Mouse (Mus musculus): ENCODE measurements around the gene Hc. TPM values are rescaled to one million over a fixed set of nuclear protein-coding genes. Genes with fewer than 3 reads are reported as not detected.

The Hc gene
- polyA plus RNA-seq, 1 experiment from 2014 or later, result not detected

GRCm38 (mm10) chr2:34960466-34960865 lies 100.8 kb downstream of the Hc start:
- Histone ChIP-seq H3K4me3 (no peak overlapping the region), H3K36me3 (no peaks in the 10 kb centered on the region), H3K9ac (no peak overlapping the region), H3K4me1 (replicated peaks) (peaks cover 7% of the 10 kb centered on the region), H3K4me2 (no peak overlapping the region), H3K27ac (replicated peaks) (no peak overlapping the region), H3K9me3 (no peaks in the 10 kb centered on the region), H3K27me3 (peaks cover 14% of the 10 kb centered on the region)
- ATAC-seq (ENCODE audit: low read depth), result no peak
- WGBS, result 82% methylated on average over 5 of the region's 5 CpGs

GRCm38 (mm10) chr2:34958582-34958981 lies 102.7 kb downstream of the Hc start:
- no peaks in the 10 kb centered on the region for H3K9me3 ChIP-seq
- no peak overlapping the region for H3K4me2 ChIP-seq
- 88% methylated on average over 7 of the region's 7 CpGs for WGBS
- ATAC-seq (ENCODE audit: low read depth), result no peak
- H3K4me3 ChIP-seq, result no peak overlapping the region
- H3K27ac ChIP-seq (replicated peaks), result no peak overlapping the region
- H3K9ac ChIP-seq, result no peak overlapping the region
- no peaks in the 10 kb centered on the region for H3K36me3 ChIP-seq
- H3K4me1 ChIP-seq (replicated peaks), result peaks cover 7% of the 10 kb centered on the region; the same call in 1 of the 2 replicates
- H3K27me3 ChIP-seq, result peaks cover 14% of the 10 kb centered on the region

- 84% methylated on average over 7 of the region's 7 CpGs for WGBS
- Histone ChIP-seq H3K9ac (no peak overlapping the region), H3K9me3 (no peaks in the 10 kb centered on the region), H3K27ac (replicated peaks) (no peak overlapping the region), H3K4me2 (no peak overlapping the region), H3K4me3 (no peak overlapping the region), H3K36me3 (no peaks in the 10 kb centered on the region), H3K4me1 (replicated peaks) (peaks cover 7% of the 10 kb centered on the region; the same call in 1 of the 2 replicates), H3K27me3 (peaks cover 14% of the 10 kb centered on the region)
- no peak for ATAC-seq (ENCODE audit: low read depth)
Observed at GRCm38 (mm10) chr2:34958036-34958435, 103.2 kb downstream of the Hc start.

GRCm38 (mm10) chr2:34957405-34957804 lies 103.8 kb downstream of the Hc start:
- peaks cover 14% of the 10 kb centered on the region for H3K27me3 ChIP-seq
- peaks cover 7% of the 10 kb centered on the region; the same call in 1 of the 2 replicates for H3K4me1 ChIP-seq (replicated peaks)
- 76% methylated on average over 1 of the region's 1 CpGs for WGBS
- no peak overlapping the region for H3K4me3 ChIP-seq
- H3K9ac ChIP-seq, result no peak overlapping the region
- H3K36me3 ChIP-seq, result no peaks in the 10 kb centered on the region
- H3K27ac ChIP-seq (replicated peaks), result no peak overlapping the region
- no peak overlapping the region for H3K4me2 ChIP-seq
- ATAC-seq (ENCODE audit: low read depth), result no peak
- H3K9me3 ChIP-seq, result no peaks in the 10 kb centered on the region

GRCm38 (mm10) chr2:34956941-34957340 lies 104.3 kb downstream of the Hc start:
- WGBS, result 63% methylated on average over 5 of the region's 5 CpGs
- peaks cover 7% of the 10 kb centered on the region; the same call in 1 of the 2 replicates for H3K4me1 ChIP-seq (replicated peaks)

GRCm38 (mm10) chr2:34954344-34954743 lies 106.9 kb downstream of the Hc start:
- ATAC-seq (ENCODE audit: low read depth), result no peak
- no peak overlapping the region for H3K4me3 ChIP-seq
- H3K27me3 ChIP-seq, result no peaks in the 10 kb centered on the region

More at GRCm38 (mm10) chr2:34956941-34957340, 104.3 kb downstream of the Hc start:
- Histone ChIP-seq H3K27ac (replicated peaks) (no peak overlapping the region), H3K4me3 (no peak overlapping the region), H3K27me3 (peaks cover 10% of the 10 kb centered on the region), H3K9me3 (no peaks in the 10 kb centered on the region), H3K36me3 (no peaks in the 10 kb centered on the region), H3K4me2 (no peak overlapping the region), H3K9ac (no peak overlapping the region)
- no peak for ATAC-seq (ENCODE audit: low read depth)

GRCm38 (mm10) chr2:34953547-34954116 lies 107.6 kb downstream of the Hc start:
- Histone ChIP-seq H3K4me2 (no peak overlapping the region), H3K4me1 (replicated peaks) (no peaks in the 10 kb centered on the region), H3K9me3 (no peaks in the 10 kb centered on the region), H3K4me3 (no peak overlapping the region), H3K27me3 (no peaks in the 10 kb centered on the region), H3K27ac (replicated peaks) (no peak overlapping the region), H3K36me3 (no peaks in the 10 kb centered on the region), H3K9ac (no peak overlapping the region)
- WGBS, result 83% methylated on average over 2 of the region's 2 CpGs
- no peak for ATAC-seq (ENCODE audit: low read depth)

More at GRCm38 (mm10) chr2:34954344-34954743, 106.9 kb downstream of the Hc start:
- H3K4me2 ChIP-seq, result no peak overlapping the region
- no peaks in the 10 kb centered on the region for H3K4me1 ChIP-seq (replicated peaks)
- no peaks in the 10 kb centered on the region for H3K36me3 ChIP-seq
- H3K27ac ChIP-seq (replicated peaks), result no peak overlapping the region
- H3K9ac ChIP-seq, result no peak overlapping the region
- no peaks in the 10 kb centered on the region for H3K9me3 ChIP-seq

GRCm38 (mm10) chr2:34953018-34953417 lies 108.2 kb downstream of the Hc start:
- Histone ChIP-seq H3K4me1 (replicated peaks) (no peaks in the 10 kb centered on the region), H3K9ac (no peak overlapping the region), H3K4me3 (no peak overlapping the region), H3K4me2 (no peak overlapping the region), H3K27ac (replicated peaks) (no peak overlapping the region), H3K9me3 (no peaks in the 10 kb centered on the region), H3K36me3 (no peaks in the 10 kb centered on the region), H3K27me3 (no peaks in the 10 kb centered on the region)
- no peak for ATAC-seq (ENCODE audit: low read depth)
- WGBS, result 80% methylated on average over 4 of the region's 4 CpGs

- no peaks in the 10 kb centered on the region for H3K9me3 ChIP-seq
- H3K4me3 ChIP-seq, result no peak overlapping the region
- H3K9ac ChIP-seq, result no peak overlapping the region
- no peaks in the 10 kb centered on the region for H3K36me3 ChIP-seq
- no peak for ATAC-seq (ENCODE audit: low read depth)
- no peak overlapping the region for H3K27ac ChIP-seq (replicated peaks)
- no peaks in the 10 kb centered on the region for H3K4me1 ChIP-seq (replicated peaks)
- H3K4me2 ChIP-seq, result no peak overlapping the region
- no peaks in the 10 kb centered on the region for H3K27me3 ChIP-seq
Observed at GRCm38 (mm10) chr2:34951469-34951868, 109.8 kb downstream of the Hc start.

- ATAC-seq (ENCODE audit: low read depth), result no peak
- whole genome bisulfite sequencing, result 41% methylated on average over 2 of the region's 2 CpGs
Observed at GRCm38 (mm10) chr2:34948622-34949021, 112.6 kb downstream of the Hc start.

GRCm38 (mm10) chr2:34946046-34946445 lies 115.2 kb downstream of the Hc start:
- Histone ChIP-seq H3K9ac (no peak overlapping the region), H3K36me3 (no peaks in the 10 kb centered on the region), H3K27me3 (no peaks in the 10 kb centered on the region; the same call in 1 of the 2 replicates), H3K4me1 (replicated peaks) (no peaks in the 10 kb centered on the region), H3K27ac (replicated peaks) (no peak overlapping the region), H3K4me2 (no peak overlapping the region), H3K4me3 (no peak overlapping the region), H3K9me3 (no peaks in the 10 kb centered on the region)
- 52% methylated on average over 4 of the region's 4 CpGs for WGBS
- ATAC-seq (ENCODE audit: low read depth), result no peak

More at GRCm38 (mm10) chr2:34948622-34949021, 112.6 kb downstream of the Hc start:
- Histone ChIP-seq H3K4me3 (no peak overlapping the region), H3K4me2 (no peak overlapping the region), H3K27me3 (no peaks in the 10 kb centered on the region), H3K36me3 (no peaks in the 10 kb centered on the region), H3K4me1 (replicated peaks) (no peaks in the 10 kb centered on the region), H3K9ac (no peak overlapping the region), H3K27ac (replicated peaks) (no peak overlapping the region), H3K9me3 (no peaks in the 10 kb centered on the region)

GRCm38 (mm10) chr2:34945580-34945979 lies 115.7 kb downstream of the Hc start:
- no peak for ATAC-seq (ENCODE audit: low read depth)
- H3K4me3 ChIP-seq, result no peak overlapping the region
- 82% methylated on average over 4 of the region's 4 CpGs for WGBS

GRCm38 (mm10) chr2:34944761-34945160 lies 116.5 kb downstream of the Hc start:
- Histone ChIP-seq H3K4me1 (replicated peaks) (no peaks in the 10 kb centered on the region), H3K4me2 (no peak overlapping the region), H3K27ac (replicated peaks) (no peak overlapping the region), H3K27me3 (no peaks in the 10 kb centered on the region; the same call in 1 of the 2 replicates), H3K9ac (no peak overlapping the region), H3K9me3 (no peaks in the 10 kb centered on the region), H3K4me3 (no peak overlapping the region), H3K36me3 (no peaks in the 10 kb centered on the region)
- WGBS, result 34% methylated on average over 8 of the region's 8 CpGs
- ATAC-seq (ENCODE audit: low read depth), result no peak

More at GRCm38 (mm10) chr2:34945580-34945979, 115.7 kb downstream of the Hc start:
- no peak overlapping the region for H3K4me2 ChIP-seq
- no peaks in the 10 kb centered on the region for H3K4me1 ChIP-seq (replicated peaks)
- H3K27ac ChIP-seq (replicated peaks), result no peak overlapping the region
- H3K27me3 ChIP-seq, result no peaks in the 10 kb centered on the region; the same call in 1 of the 2 replicates
- no peaks in the 10 kb centered on the region for H3K36me3 ChIP-seq
- no peak overlapping the region for H3K9ac ChIP-seq
- H3K9me3 ChIP-seq, result no peaks in the 10 kb centered on the region

Data from neural tube, embryonic 13.5 days (tissue).